Mouse (Mus musculus) heart, embryonic 16.5 days (tissue): ENCODE results near the gene Rnf166. TPM values are rescaled to one million over a fixed set of nuclear protein-coding genes. Genes with fewer than 3 reads are reported as not detected.
A peak's percentile ranks its signal among the peaks of the same experiment; 100 is the strongest.

Experiments
- ATAC-seq: fragments of 200-750 bp; cut with Nextera tagmentation; replicated peaks from 2 replicates; pipeline ENCODE4 v1.8.0; 2017; ENCODE audit warnings: moderate number of reproducible peaks; ENCODE audit not compliant: insufficient read depth, low FRiP score; ENCODE audit errors: extremely low read depth
- H3K27ac ChIP-seq: fragments of 300-500 bp; sonication (generic); 2 replicates; pipeline ENCODE4 v1.5.1; 2014; ENCODE audit warnings: mild to moderate bottlenecking, low read length, control low read depth, moderate library complexity
- H3K27me3 ChIP-seq: fragments of 300-500 bp; sonication (generic); 2 replicates; pipeline ENCODE4 v1.6.1; 2014; ENCODE audit warnings: low read length, mixed read lengths; ENCODE audit not compliant: control insufficient read depth, insufficient read depth
- H3K36me3 ChIP-seq: fragments of 300-500 bp; sonication (generic); 2 replicates; pipeline ENCODE4 v1.6.1; 2014; ENCODE audit not compliant: control insufficient read depth, insufficient read depth
- H3K4me1 ChIP-seq: fragments of 300-500 bp; sonication (generic); 2 replicates; pipeline ENCODE4 v1.6.1; 2014; ENCODE audit warnings: low read length, mixed read lengths; ENCODE audit not compliant: control insufficient read depth, insufficient read depth
- H3K4me2 ChIP-seq: fragments of 300-500 bp; sonication (generic); 2 replicates; pipeline ENCODE4 v1.6.1; 2014; ENCODE audit warnings: low read depth, mild to moderate bottlenecking, control low read depth, low read length
- H3K4me3 ChIP-seq: fragments of 300-500 bp; sonication (generic); 2 replicates; pipeline ENCODE4 v1.5.1; 2014; ENCODE audit warnings: mild to moderate bottlenecking, control low read depth, low read length
- H3K9ac ChIP-seq: fragments of 300-500 bp; sonication (generic); 2 replicates; pipeline ENCODE4 v1.6.1; 2014; ENCODE audit warnings: low read length, control low read depth
- H3K9me3 ChIP-seq: fragments of 300-500 bp; sonication (generic); replicated peaks from 2 replicates; pipeline ENCODE4 v1.6.1; 2016; ENCODE audit warnings: low read length; ENCODE audit not compliant: control insufficient read depth
- WGBS: fragments of 180-500 bp; shearing (Covaris S2); extraction: QIAGEN DNeasy Blood & Tissue Kit; methylation state at CpG from one replicate; pipeline ENCODE4 v1.1.7; 2014; 5-methylcytosine and 5-hydroxymethylcytosine counted together
- polyA plus RNA-seq: library from polyadenylated mRNA; unstranded; fragments of >200 nt; fragmentation: Nextera tagmentation; extraction: Ambion mirVana; gene quantifications from 2 replicates; pipeline ENCODE4 v1.2.1, GENCODE M21; 2015

Gene Rnf166
- polyA plus RNA-seq, 1 experiment from 2014 or later, result 48.6 TPM

GRCm38 (mm10) chr8:122462510-122462909 is 13.4 kb downstream of the Rnf166 start:
- 62% methylated on average over 8 of the region's 8 CpGs for WGBS
- Histone ChIP-seq H3K9ac (no peak overlapping the region), H3K4me1 (peaks cover 34% of the 10 kb centered on the region), H3K36me3 (peaks cover 8% of the 10 kb centered on the region; the same call in 1 of the 2 replicates), H3K9me3 (no peaks in the 10 kb centered on the region), H3K4me2 (no peak overlapping the region), H3K27ac (no peak overlapping the region), H3K27me3 (peaks cover 8% of the 10 kb centered on the region; the same call in 1 of the 2 replicates), H3K4me3 (no peak overlapping the region)
- no peak for ATAC-seq

GRCm38 (mm10) chr8:122461473-122462148 is 14.3 kb downstream of the Rnf166 start:
- 0 out of 2 replicates have a peak, but pooled peaks cover 4% of the 10 kb centered on the region for H3K36me3 ChIP-seq
- H3K27me3 ChIP-seq, result peaks cover 8% of the 10 kb centered on the region; the same call in 1 of the 2 replicates
- peaks cover 34% of the 10 kb centered on the region for H3K4me1 ChIP-seq
- no peak overlapping the region for H3K27ac ChIP-seq
- H3K9me3 ChIP-seq, result no peaks in the 10 kb centered on the region
- no peak overlapping the region for H3K4me2 ChIP-seq
- no peak overlapping the region for H3K4me3 ChIP-seq
- no peak for ATAC-seq
- WGBS, result 60% methylated on average over 11 of the region's 11 CpGs
- H3K9ac ChIP-seq, result no peak overlapping the region

- 5% methylated on average over 56 of the region's 56 CpGs for whole genome bisulfite sequencing
- ATAC-seq, result peak; percentile 66
- Histone ChIP-seq H3K36me3 (0 out of 2 replicates have a peak, but pooled peaks cover 3% of the 10 kb centered on the region), H3K9me3 (no peaks in the 10 kb centered on the region), H3K27ac (no peak within 1 kb of the TSS), H3K4me2 (peak within 1 kb of the TSS; percentile 86), H3K4me3 (peak within 1 kb of the TSS; percentile 53), H3K4me1 (peaks cover 34% of the 10 kb centered on the region), H3K9ac (peak within 1 kb of the TSS; percentile 67), H3K27me3 (peaks cover 8% of the 10 kb centered on the region; the same call in 1 of the 2 replicates)
These were observed 15.1 kb downstream of the Rnf166 start, which contains the start of gene Snai3 for GRCm38 (mm10) chr8:122460524-122461472. TSS of gene Snai3 (minus strand) at chr8:122460733.

GRCm38 (mm10) chr8:122459990-122460389 is 15.9 kb downstream of the Rnf166 start:
- H3K36me3 ChIP-seq, result no peaks in the 10 kb centered on the region
- H3K9me3 ChIP-seq, result no peaks in the 10 kb centered on the region
- H3K9ac ChIP-seq, result peak overlapping the region; percentile 67
- H3K27me3 ChIP-seq, result peaks cover 8% of the 10 kb centered on the region; the same call in 1 of the 2 replicates
- H3K4me1 ChIP-seq, result peaks cover 34% of the 10 kb centered on the region
- no peak for ATAC-seq
- H3K4me3 ChIP-seq, result peak overlapping the region; percentile 53
- no peak overlapping the region for H3K27ac ChIP-seq
- H3K4me2 ChIP-seq, result peak overlapping the region; percentile 86
- 29% methylated on average over 7 of the region's 7 CpGs for WGBS

GRCm38 (mm10) chr8:122459218-122459900 is 16.5 kb downstream of the Rnf166 start:
- no peaks in the 10 kb centered on the region for H3K36me3 ChIP-seq
- WGBS, result 67% methylated on average over 6 of the region's 6 CpGs
- no peak overlapping the region for H3K9ac ChIP-seq
- H3K4me2 ChIP-seq, result peak overlapping the region; percentile 86; the same call in 1 of the 2 replicates
- H3K27me3 ChIP-seq, result peaks cover 8% of the 10 kb centered on the region; the same call in 1 of the 2 replicates
- peaks cover 34% of the 10 kb centered on the region for H3K4me1 ChIP-seq
- no peak for ATAC-seq
- no peaks in the 10 kb centered on the region for H3K9me3 ChIP-seq
- H3K27ac ChIP-seq, result no peak overlapping the region
- H3K4me3 ChIP-seq, result no peak overlapping the region

GRCm38 (mm10) chr8:122457171-122457570 is 18.7 kb downstream of the Rnf166 start:
- Histone ChIP-seq H3K9me3 (no peaks in the 10 kb centered on the region), H3K4me2 (no peak overlapping the region), H3K27ac (no peak overlapping the region), H3K4me1 (peaks cover 31% of the 10 kb centered on the region), H3K27me3 (peaks cover 8% of the 10 kb centered on the region; the same call in 1 of the 2 replicates), H3K9ac (no peak overlapping the region), H3K36me3 (no peaks in the 10 kb centered on the region), H3K4me3 (no peak overlapping the region)
- WGBS, result 64% methylated on average over 11 of the region's 11 CpGs
- ATAC-seq, result no peak

GRCm38 (mm10) chr8:122454409-122454808 is 21.5 kb downstream of the Rnf166 start:
- Histone ChIP-seq H3K4me2 (no peak overlapping the region), H3K9ac (no peak overlapping the region), H3K4me1 (peaks cover 27% of the 10 kb centered on the region), H3K4me3 (no peak overlapping the region), H3K27me3 (peaks cover 4% of the 10 kb centered on the region; the same call in 1 of the 2 replicates), H3K36me3 (no peaks in the 10 kb centered on the region), H3K9me3 (no peaks in the 10 kb centered on the region), H3K27ac (no peak overlapping the region)
- ATAC-seq, result no peak
- 80% methylated on average over 6 of the region's 6 CpGs for WGBS

GRCm38 (mm10) chr8:122452154-122452553 is 23.7 kb downstream of the Rnf166 start:
- H3K36me3 ChIP-seq, result no peaks in the 10 kb centered on the region
- WGBS, result 47% methylated on average over 9 of the region's 10 CpGs
- H3K27ac ChIP-seq, result peak overlapping the region; percentile 98
- H3K9me3 ChIP-seq, result no peaks in the 10 kb centered on the region
- H3K27me3 ChIP-seq, result no peaks in the 10 kb centered on the region
- H3K4me1 ChIP-seq, result peaks cover 27% of the 10 kb centered on the region
- ATAC-seq, result peak; percentile 65
- no peak overlapping the region for H3K9ac ChIP-seq
- no peak overlapping the region for H3K4me3 ChIP-seq
- H3K4me2 ChIP-seq, result no peak overlapping the region; the same call in 1 of the 2 replicates
